Mouse (Mus musculus): ENCODE data around the gene Olfr168.
"Not testable (repeated sequence)": the region's sequence is repeated elsewhere in the genome, so short reads cannot be mapped to it uniquely, and the experiment has no call there.

Gene Olfr168

GRCm38 (mm10) chr16:19535455-19535854 lies at the start of gene Olfr168:
Gene Olfr168, minus strand, starts transcription at chr16:19535555.
- no peak for DNase-seq (ENCODE audit: low spot score in 2 of 2)

- not testable (repeated sequence) for DNase-seq (ENCODE audit: low spot score in 2 of 2)
Observed at GRCm38 (mm10) chr16:19571709-19572108, 36.4 kb upstream of the Olfr168 start, which contains the start of gene Olfr169. Gene Olfr169, minus strand, starts transcription at chr16:19571809.

- DNase-seq (ENCODE audit: low spot score in 2 of 2): not testable (repeated sequence)
Observed at GRCm38 (mm10) chr16:19553429-19553828, 18.1 kb upstream of the Olfr168 start.

GRCm38 (mm10) chr16:19552246-19552645 lies 16.9 kb upstream of the Olfr168 start:
- DNase-seq (ENCODE audit: low spot score in 2 of 2): not testable (repeated sequence)

GRCm38 (mm10) chr16:19522166-19522565 lies 13.2 kb downstream of the Olfr168 start, which contains the start of gene Olfr167:
Gene Olfr167, minus strand, starts transcription at chr16:19522266.
- no peak for DNase-seq (ENCODE audit: low spot score in 2 of 2)

GRCm38 (mm10) chr16:19483394-19483793 lies 52.0 kb downstream of the Olfr168 start, which contains the start of gene Olfr166:
Gene Olfr166, plus strand, starts transcription at chr16:19483694.
- no peak for DNase-seq (ENCODE audit: low spot score in 2 of 2)

All from frontal cortex, postnatal 36 days (tissue).